Mouse (Mus musculus) yolk sac, embryonic 10.5 days (tissue): ENCODE measurements at regions not wholly inside any gene's neighbourhood (a gene's known extent, or its start where the extent isn't known, plus 50 kb on each side); places are given as distances from the start of the nearest gene placed in this dataset.
A peak's percentile ranks its signal among the peaks of the same experiment; 100 is the strongest.

Source experiments
- DNase-seq: peaks from one replicate; pipeline ENCODE4 v3.0.0-alpha.2; 2017; ENCODE audit warnings: low spot score

- DNase-seq = no peak
Observed at GRCm38 (mm10) chr12:51118781-51119180, 229.1 kb upstream of the G2e3 start.

- no peak for DNase-seq
Observed at GRCm38 (mm10) chr12:51118021-51118694, 229.7 kb upstream of the G2e3 start.

- no peak for DNase-seq
Observed at GRCm38 (mm10) chr12:51117436-51118020, 230.3 kb upstream of the G2e3 start.

GRCm38 (mm10) chr12:51111811-51112210 lies 236.1 kb upstream of the G2e3 start:
- DNase-seq = no peak

- no peak for DNase-seq
Observed at GRCm38 (mm10) chr12:51108044-51108443, 239.8 kb upstream of the G2e3 start.

- no peak for DNase-seq
Observed at GRCm38 (mm10) chr12:51103541-51104042, 244.3 kb upstream of the G2e3 start.

GRCm38 (mm10) chr12:51101636-51102035 lies 246.2 kb upstream of the G2e3 start:
- no peak for DNase-seq

GRCm38 (mm10) chr12:51100868-51101267 lies 247.0 kb upstream of the G2e3 start:
- DNase-seq = no peak

GRCm38 (mm10) chr12:51095974-51096373 lies 251.9 kb upstream of the G2e3 start:
- DNase-seq = no peak

GRCm38 (mm10) chr12:51089324-51089723 lies 258.5 kb upstream of the G2e3 start:
- no peak for DNase-seq

GRCm38 (mm10) chr12:51081809-51082208 lies 266.1 kb upstream of the G2e3 start:
- DNase-seq = no peak

- no peak for DNase-seq
Observed at GRCm38 (mm10) chr12:51073503-51073902, 274.4 kb upstream of the G2e3 start.

GRCm38 (mm10) chr12:51060931-51061330 lies 286.9 kb upstream of the G2e3 start:
- no peak for DNase-seq

GRCm38 (mm10) chr12:51058569-51058968 lies 289.3 kb upstream of the G2e3 start:
- DNase-seq = peak; percentile 8

GRCm38 (mm10) chr12:51058104-51058503 lies 289.8 kb upstream of the G2e3 start:
- no peak for DNase-seq

GRCm38 (mm10) chr12:51047116-51047515 lies 300.7 kb upstream of the G2e3 start:
- no peak for DNase-seq

GRCm38 (mm10) chr12:51045437-51045836 lies 302.4 kb upstream of the G2e3 start:
- DNase-seq = no peak

- DNase-seq = no peak
Observed at GRCm38 (mm10) chr12:51045020-51045419, 302.8 kb upstream of the G2e3 start.

GRCm38 (mm10) chr12:51032193-51032592 lies 315.7 kb upstream of the G2e3 start:
- DNase-seq = no peak

- no peak for DNase-seq
Observed at GRCm38 (mm10) chr12:51028601-51029174, 319.2 kb upstream of the G2e3 start.

GRCm38 (mm10) chr12:51026046-51026445 lies 321.8 kb upstream of the G2e3 start:
- DNase-seq = no peak

- no peak for DNase-seq
Observed at GRCm38 (mm10) chr12:51025531-51025930, 322.3 kb upstream of the G2e3 start.

GRCm38 (mm10) chr12:51024057-51024743 lies 323.7 kb upstream of the G2e3 start:
- no peak for DNase-seq
